24 mouse cellular contexts compared by ENCODE assay signal in the genomic region with DNA sequence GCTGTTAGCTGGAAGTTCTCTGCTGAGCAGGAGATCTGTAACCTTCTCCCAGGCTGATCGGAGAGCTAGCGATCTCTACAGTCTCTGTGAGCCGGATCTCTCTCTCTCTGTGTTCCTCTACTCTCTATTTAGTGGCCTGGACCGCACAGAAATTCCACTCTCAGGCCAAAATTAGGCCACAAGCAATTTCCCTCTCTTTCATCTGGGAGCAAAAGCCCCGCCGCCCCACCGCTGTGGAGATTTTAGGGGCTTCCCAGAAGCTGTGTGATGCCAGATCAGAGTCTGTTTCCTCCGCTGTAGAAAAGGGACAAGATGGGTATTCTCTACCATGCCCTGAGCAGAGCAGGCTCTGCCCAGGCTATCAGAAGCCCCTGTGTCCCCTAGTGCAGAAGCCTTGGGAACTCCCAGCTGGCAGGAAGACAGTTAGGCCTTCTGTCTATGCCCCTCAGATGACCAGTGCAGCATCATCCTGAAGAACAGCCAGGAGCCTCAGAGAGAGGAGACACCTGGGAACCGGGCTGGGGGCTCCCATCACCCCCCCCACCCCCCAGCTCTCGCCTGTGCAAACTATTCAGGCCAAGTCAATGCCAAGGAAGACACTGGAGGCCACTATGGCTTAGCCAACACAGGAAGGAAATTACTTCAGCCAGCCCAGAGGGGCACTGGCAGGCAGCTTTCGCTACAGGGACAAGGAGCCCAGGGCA. TPM values are rescaled to one million over a fixed set of nuclear protein-coding genes. Genes with fewer than 3 reads are reported as not detected.
DNase-seq lines count a peak whose midpoint lies in the region; ATAC-seq lines count a peak whose summit lies in the region.
"Had no signal": no experiment of that assay in that cellular context is flagged by ENCODE, and none has a peak within 500 bp of the region (broad histone marks: within the 10 kb centered on the region; RNA-seq: fewer than 3 reads in every experiment).

No protein-coding gene starts in this region.

- 0 out of 2 replicates have a peak, but pooled peaks have one; percentile 35 for ATAC-seq in megakaryocyte progenitor cell, adult 5-6 weeks (replicated peaks; ENCODE audit: poor library complexity)
- no peak for ATAC-seq in activated CD4-positive, CD25-positive, alpha-beta regulatory T cell, adult 4 months
- ATAC-seq: inflammation-experienced regulatory T-cells, adult 6 months had no signal

- peak; percentile 24 to 42 for DNase-seq in cerebellum, postnatal 10 days
- no peak for DNase-seq in cerebellum, adult 11-12 months
- DNase-seq in layer of hippocampus, postnatal 10 days (ENCODE audit: low spot score in 2 of 2) = peak; percentile 25 to 34
- no peak for DNase-seq in layer of hippocampus, postnatal 36 days
- peak; percentile 8 for DNase-seq in 416B (ENCODE audit: low read depth)
- DNase-seq in kidney, postnatal 4 days = no peak
- DNase-seq: adrenal gland, postnatal 25 days; cerebellum, postnatal 14 days; gastrocnemius, postnatal 36 days; kidney, adult 18-20 months; liver, embryonic 13.5 days; lung, adult 2 months; lung, postnatal 14 days; right cerebral cortex, adult 18-20 months had no signal

RNA-seq across cellular contexts. Expression of a gene that starts 8.1 kb away (rescaled TPM):
- total RNA-seq in layer of hippocampus, postnatal 10 days (2021) = 10 to 100 TPM; 36.0 to 44.8 TPM
- total RNA-seq in layer of hippocampus, postnatal 36 days (2021) = 10 to 100 TPM; 29.1 to 33.7 TPM
- total RNA-seq in megakaryocyte progenitor cell, adult 5-6 weeks (2015) = not detected in 2 replicates
- total RNA-seq in megakaryocyte progenitor cell, adult 5-6 weeks (2017) = not detected in 2 replicates
- polyA plus RNA-seq in activated CD4-positive, CD25-positive, alpha-beta regulatory T cell, adult 4 months (2017; shearing (Covaris generic)) = not detected
- total RNA-seq: adrenal gland, postnatal 25 days; gastrocnemius, postnatal 36 days; heart, adult 8-10 months; heart, postnatal 25 days; monocyte, adult 5-6 weeks had no signal
- polyA plus RNA-seq: heart, embryonic 14.5 days; inflammation-experienced regulatory T-cells, adult 6 months; kidney, postnatal 0 days; liver, embryonic 13.5 days; lung, adult 2 months; stomach, postnatal 0 days had no signal

RNA-seq across cellular contexts. Expression of a gene that starts 36.2 kb away (rescaled TPM):
- 100 to 1,000 TPM; 159 to 174 TPM for total RNA-seq in layer of hippocampus, postnatal 10 days (2021)
- total RNA-seq in layer of hippocampus, postnatal 36 days (2021) = 100 to 1,000 TPM; 128 to 134 TPM
- not detected in 2 replicates for total RNA-seq in megakaryocyte progenitor cell, adult 5-6 weeks (2015)
- total RNA-seq in megakaryocyte progenitor cell, adult 5-6 weeks (2017) = not detected in 2 replicates
- polyA plus RNA-seq in activated CD4-positive, CD25-positive, alpha-beta regulatory T cell, adult 4 months (2017; shearing (Covaris generic)) = not detected
- total RNA-seq: gastrocnemius, postnatal 36 days; heart, adult 8-10 months; heart, postnatal 25 days; megakaryocyte, adult 5-6 weeks; monocyte, adult 5-6 weeks had no signal
- polyA plus RNA-seq: heart, embryonic 14.5 days; inflammation-experienced regulatory T-cells, adult 6 months had no signal

Comparison
In these comparisons a context has a peak if more than half of its experiments do, and no peak if none do; other contexts are left out.
1. DNase-seq: peak in cerebellum, postnatal 10 days (2 of 2), layer of hippocampus, postnatal 10 days (2 of 2) and 416B (single experiment); none in cerebellum, adult 11-12 months (single experiment), layer of hippocampus, postnatal 36 days (0 of 2) and kidney, postnatal 4 days (0 of 2).
2. RNA of a gene that starts 8.1 kb away (total RNA-seq): 36.0 to 44.8 TPM in layer of hippocampus, postnatal 10 days and 29.1 to 33.7 TPM in layer of hippocampus, postnatal 36 days; not detected in megakaryocyte progenitor cell, adult 5-6 weeks; every median in the first group is over 10 times any median in the second.
3. RNA of a gene that starts 36.2 kb away (total RNA-seq): 159 to 174 TPM in layer of hippocampus, postnatal 10 days and 128 to 134 TPM in layer of hippocampus, postnatal 36 days; not detected in megakaryocyte progenitor cell, adult 5-6 weeks; every median in the first group is over 100 times any median in the second.